Mouse (Mus musculus): ENCODE data around the gene Wfikkn1.

DNA sequence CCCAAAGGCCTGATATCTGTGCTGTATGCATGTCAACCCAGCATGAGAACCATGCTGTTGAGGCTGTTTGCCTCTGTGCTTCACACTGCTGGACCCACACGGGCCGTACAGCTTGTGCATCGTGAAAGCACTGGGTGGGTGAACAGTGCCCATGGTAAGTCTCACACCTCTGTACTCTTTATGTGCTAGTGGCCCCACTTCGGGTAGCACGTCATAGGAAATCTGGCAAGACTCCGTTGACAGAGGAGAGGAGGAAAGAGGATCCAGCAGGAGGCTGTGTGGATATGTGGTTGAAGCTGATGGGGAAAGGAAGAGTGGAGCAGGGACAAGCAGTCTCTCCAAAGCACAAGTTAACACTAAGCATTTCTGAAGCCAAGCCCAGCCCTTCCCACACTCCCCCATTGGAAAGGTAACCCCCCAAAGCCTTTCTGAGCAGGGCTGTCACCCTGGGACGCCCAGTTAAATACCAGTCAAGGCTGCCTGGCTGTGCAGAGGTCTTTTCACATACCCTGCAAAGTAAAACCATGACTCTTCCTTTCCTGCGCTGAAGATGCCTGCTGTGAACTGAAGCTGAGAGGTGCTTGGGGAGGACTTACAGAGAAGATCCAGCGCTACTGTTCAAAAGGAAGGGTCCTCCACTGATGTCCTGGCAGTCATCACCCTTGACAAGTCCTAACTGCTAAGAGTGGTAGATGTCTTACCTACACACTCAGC, 37.5 kb upstream of the Wfikkn1 start:
- TF ChIP-seq POLR2A (IDR thresholded peaks at IDR 0.05; ENCODE audit: low read depth, low read length) (no peak), CTCF (IDR thresholded peaks at IDR 0.05; ENCODE audit: extremely low read depth, insufficient read depth, insufficient read length, insufficient replicate concordance) (no peak)

All from spleen, adult 2 months (tissue).